Mouse (Mus musculus) urinary bladder, postnatal 36 days (tissue): Measurements from ENCODE around the gene Gm13124.
A peak's percentile ranks its signal among the peaks of the same experiment; 100 is the strongest.
"Not testable (repeated sequence)": the region's sequence is repeated elsewhere in the genome, so short reads cannot be mapped to it uniquely, and the experiment has no call there.

Experiments
- DNase-seq, 2 experiments: peaks; one replicate each; pipeline ENCODE4 v3.0.0; 2022; ENCODE audit warnings: low spot score in 2 of 2, mixed read lengths in 1 of 2

The Gm13124 gene

GRCm38 (mm10) chr4:144565034-144565433 is at the start of gene Gm13124:
Gm13124 (minus strand) TSS chr4:144565134.
- no peak for DNase-seq

- no peak for DNase-seq
Observed at GRCm38 (mm10) chr4:144614586-144614985, 49.7 kb upstream of the Gm13124 start.

GRCm38 (mm10) chr4:144613407-144613806 is 48.5 kb upstream of the Gm13124 start, which contains the start of gene Aadacl4:
Aadacl4 (plus strand) TSS chr4:144613707.
- no peak for DNase-seq

- no peak for DNase-seq
Observed at GRCm38 (mm10) chr4:144592790-144593189, 27.9 kb upstream of the Gm13124 start.

GRCm38 (mm10) chr4:144586207-144586606 is 21.3 kb upstream of the Gm13124 start:
- DNase-seq, result not testable (repeated sequence)

GRCm38 (mm10) chr4:144567752-144568151 is 2.8 kb upstream of the Gm13124 start:
- DNase-seq, result no peak

GRCm38 (mm10) chr4:144561205-144561604 is 3.7 kb downstream of the Gm13124 start:
- DNase-seq, result no peak

GRCm38 (mm10) chr4:144559792-144560191 is 5.1 kb downstream of the Gm13124 start:
- peak in 1 of 2 experiments; percentile 10 for DNase-seq

GRCm38 (mm10) chr4:144551156-144551555 is 13.8 kb downstream of the Gm13124 start:
- no peak for DNase-seq

- DNase-seq, result not testable (repeated sequence)
Observed at GRCm38 (mm10) chr4:144545339-144545738, 19.6 kb downstream of the Gm13124 start.

GRCm38 (mm10) chr4:144544689-144545088 is 20.2 kb downstream of the Gm13124 start:
- DNase-seq, result no peak

GRCm38 (mm10) chr4:144519522-144519921 is 45.4 kb downstream of the Gm13124 start, which contains the start of gene 9430007A20Rik:
9430007A20Rik (plus strand) TSS chr4:144519822.
- DNase-seq, result no peak

GRCm38 (mm10) chr4:144506518-144506917 is 58.4 kb downstream of the Gm13124 start:
- DNase-seq, result no peak
